Mouse (Mus musculus): Measurements from ENCODE around the gene Rpsa.

Gene Rpsa

GRCm38 (mm10) chr9:120114051-120114788 is 13.3 kb upstream of the Rpsa start:
- DNase-seq: no peak

GRCm38 (mm10) chr9:120114789-120115151 is 12.7 kb upstream of the Rpsa start:
- DNase-seq: no peak

- no peak for DNase-seq
Observed at GRCm38 (mm10) chr9:120115580-120115979, 11.9 kb upstream of the Rpsa start.

- DNase-seq: no peak
Observed at GRCm38 (mm10) chr9:120116184-120116624, 11.3 kb upstream of the Rpsa start.

- no peak for DNase-seq
Observed at GRCm38 (mm10) chr9:120118212-120118611, 9.3 kb upstream of the Rpsa start.

- no peak for DNase-seq
Observed at GRCm38 (mm10) chr9:120120503-120120902, 7.0 kb upstream of the Rpsa start.

GRCm38 (mm10) chr9:120126868-120127267 is 621 bp upstream of the Rpsa start:
- no peak for DNase-seq

GRCm38 (mm10) chr9:120129276-120129675 is 1.8 kb downstream of the Rpsa start:
- no peak for DNase-seq

GRCm38 (mm10) chr9:120131784-120132288 is 4.3 kb downstream of the Rpsa start:
- no peak for DNase-seq

GRCm38 (mm10) chr9:120132980-120133754 is 5.7 kb downstream of the Rpsa start:
- no peak for DNase-seq

- no peak for DNase-seq
Observed at GRCm38 (mm10) chr9:120133755-120134475, 6.4 kb downstream of the Rpsa start.

GRCm38 (mm10) chr9:120134529-120135160 is 7.2 kb downstream of the Rpsa start:
- DNase-seq: no peak

- no peak for DNase-seq
Observed at GRCm38 (mm10) chr9:120135454-120135853, 8.0 kb downstream of the Rpsa start.

- DNase-seq: peak; percentile 55 to 69
Observed at GRCm38 (mm10) chr9:120140652-120141051, 13.2 kb downstream of the Rpsa start.

- no peak for DNase-seq
Observed at GRCm38 (mm10) chr9:120144474-120144873, 17.0 kb downstream of the Rpsa start.

GRCm38 (mm10) chr9:120149222-120149828 is 21.8 kb downstream of the Rpsa start, which contains the start of gene Mobp:
Mobp (plus strand) TSS chr9:120149707.
- DNase-seq: no peak

GRCm38 (mm10) chr9:120151152-120151551 is 23.7 kb downstream of the Rpsa start:
- no peak for DNase-seq

- DNase-seq: no peak
Observed at GRCm38 (mm10) chr9:120151906-120152399, 24.5 kb downstream of the Rpsa start.

GRCm38 (mm10) chr9:120158047-120158446 is 30.6 kb downstream of the Rpsa start:
- no peak for DNase-seq

- DNase-seq: no peak
Observed at GRCm38 (mm10) chr9:120163862-120164261, 36.4 kb downstream of the Rpsa start.

GRCm38 (mm10) chr9:120167826-120168225 is 40.3 kb downstream of the Rpsa start:
- DNase-seq: no peak

GRCm38 (mm10) chr9:120171295-120171694 is 43.8 kb downstream of the Rpsa start:
- peak; percentile 19 to 66 for DNase-seq

Measured in kidney, adult 8-10 months (tissue).